Mouse (Mus musculus) intestine, embryonic 14.5 days (tissue): Measurements from ENCODE around the gene Zp3. TPM values are rescaled to one million over a fixed set of nuclear protein-coding genes. Genes with fewer than 3 reads are reported as not detected.

Experiments used
- ATAC-seq: fragments of 200-750 bp; cut with Nextera tagmentation; replicated peaks from 2 replicates; pipeline ENCODE4 v1.8.0; 2017; ENCODE audit warnings: low read depth, moderate number of reproducible peaks, moderate TSS enrichment, moderate library complexity; ENCODE audit not compliant: low FRiP score, low TSS enrichment
- DNase-seq: peaks from one replicate; pipeline ENCODE4 v3.0.0-alpha.2; 2018; ENCODE audit warnings: low spot score
- H3K27ac ChIP-seq: fragments of 300-500 bp; sonication (generic); 2 replicates; pipeline ENCODE4 v1.5.1; 2014; ENCODE audit warnings: low read depth, mild to moderate bottlenecking, control low read depth
- H3K27me3 ChIP-seq: fragments of 300-500 bp; sonication (generic); replicated peaks from 2 replicates; pipeline ENCODE4 v1.6.1; 2014; ENCODE audit warnings: low read length, control low read depth; ENCODE audit not compliant: control insufficient read depth, insufficient read depth
- H3K36me3 ChIP-seq: fragments of 300-500 bp; sonication (generic); 2 replicates; pipeline ENCODE4 v1.6.1; 2014; ENCODE audit warnings: low read length, control low read depth; ENCODE audit not compliant: control insufficient read depth, insufficient read depth
- H3K4me1 ChIP-seq: fragments of 300-500 bp; sonication (generic); replicated peaks from 2 replicates; pipeline ENCODE4 v1.6.1; 2014; ENCODE audit warnings: low read length, control low read depth, mixed read lengths; ENCODE audit not compliant: control insufficient read depth, insufficient read depth
- H3K4me2 ChIP-seq: fragments of 300-500 bp; sonication (generic); 2 replicates; pipeline ENCODE4 v1.6.1; 2014; ENCODE audit warnings: low read length
- H3K4me3 ChIP-seq: fragments of 300-500 bp; sonication (generic); 2 replicates; pipeline ENCODE4 v1.5.1; 2014; ENCODE audit warnings: low read depth, low read length, control low read depth, mixed read lengths
- H3K9ac ChIP-seq: fragments of 300-500 bp; sonication (generic); 2 replicates; pipeline ENCODE4 v1.6.1; 2014; ENCODE audit warnings: mild to moderate bottlenecking, low read length
- H3K9me3 ChIP-seq: fragments of 300-500 bp; sonication (generic); 2 replicates; pipeline ENCODE4 v1.6.1; 2016; ENCODE audit warnings: low read length, control low read depth; ENCODE audit not compliant: control insufficient read depth
- WGBS: fragments of 180-500 bp; shearing (Covaris S2); extraction: QIAGEN DNeasy Blood & Tissue Kit; methylation state at CpG from one replicate; pipeline ENCODE4 v1.1.7; 2014; 5-methylcytosine and 5-hydroxymethylcytosine counted together
- polyA plus RNA-seq: library from polyadenylated mRNA; unstranded; fragments of >200 nt; fragmentation: Nextera tagmentation; extraction: Ambion mirVana; gene quantifications from 2 replicates; pipeline ENCODE4 v1.2.1, GENCODE M21; 2014

The Zp3 gene
- polyA plus RNA-seq, 1 experiment from 2014 or later: not detected

DNA sequence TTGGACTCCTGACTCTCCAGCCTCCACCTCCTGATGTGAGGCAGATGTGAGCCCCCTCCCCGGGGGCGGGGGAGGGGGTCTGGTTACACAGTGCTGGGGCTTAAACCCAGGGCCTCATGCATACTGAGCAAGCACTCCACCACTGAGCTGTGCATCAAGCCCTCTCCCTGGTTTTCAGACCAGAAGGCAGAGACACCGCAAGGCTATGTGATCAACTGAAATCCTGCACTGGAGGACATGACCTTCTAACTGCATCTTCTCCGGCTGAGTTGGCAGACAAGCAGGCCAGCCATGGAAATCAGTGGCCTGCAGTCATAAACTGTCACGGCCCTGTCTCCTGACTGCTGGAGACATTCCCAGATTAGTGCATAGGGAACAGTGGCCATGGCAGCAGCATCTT, 39.3 kb upstream of the Zp3 start:
- Histone ChIP-seq H3K27me3 (no peaks in the 10 kb centered on the region), H3K36me3 (no peaks in the 10 kb centered on the region), H3K9me3 (no peaks in the 10 kb centered on the region), H3K9ac (no peak overlapping the region), H3K27ac (no peak overlapping the region), H3K4me3 (no peak overlapping the region), H3K4me2 (no peak overlapping the region), H3K4me1 (no peaks in the 10 kb centered on the region)
- ATAC-seq: no peak
- DNase-seq: no peak
- 49% methylated on average over 5 of the region's 5 CpGs for WGBS

- H3K9me3 ChIP-seq: no peaks in the 10 kb centered on the region
- no peak overlapping the region for H3K27ac ChIP-seq
- 67% methylated on average over 6 of the region's 6 CpGs for WGBS
- H3K36me3 ChIP-seq: no peaks in the 10 kb centered on the region
- ATAC-seq (no peak), DNase-seq (no peak)
- H3K4me1 ChIP-seq: 0 out of 2 replicates have a peak, but pooled peaks cover 3% of the 10 kb centered on the region
- H3K4me2 ChIP-seq: no peak overlapping the region
- no peaks in the 10 kb centered on the region for H3K27me3 ChIP-seq
- H3K9ac ChIP-seq: no peak overlapping the region
- H3K4me3 ChIP-seq: no peak overlapping the region
These were observed 37.2 kb upstream of the Zp3 start for GRCm38 (mm10) chr5:135942710-135943109.

DNA sequence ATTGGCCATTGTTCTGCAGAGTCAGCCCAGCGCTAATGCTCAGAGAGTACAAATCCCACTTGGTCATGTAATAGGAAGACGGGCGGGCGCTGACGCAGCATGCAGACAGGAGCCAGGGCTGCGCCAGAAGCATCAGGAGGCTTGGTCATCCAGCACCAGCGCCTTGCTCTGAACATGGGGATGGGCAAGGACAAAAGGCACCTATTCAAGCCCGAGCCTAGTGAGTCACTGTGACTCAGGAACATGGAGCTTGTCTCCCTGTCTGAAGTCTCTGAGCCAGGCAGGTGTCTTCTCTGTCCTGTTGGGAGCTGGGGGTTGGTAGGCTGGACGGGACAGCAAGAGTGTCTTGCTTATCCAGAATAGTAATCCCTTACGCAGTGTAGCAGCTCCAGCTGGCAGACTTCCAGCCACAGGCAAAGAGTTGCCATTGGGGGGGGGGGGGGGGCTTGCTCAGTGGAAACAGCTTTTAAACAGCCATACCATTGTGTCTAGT, 33.9 kb upstream of the Zp3 start:
- Histone ChIP-seq H3K4me2 (0 out of 2 replicates have a peak overlapping the region, but pooled peaks have one; percentile 4), H3K9me3 (no peaks in the 10 kb centered on the region), H3K27ac (no peak overlapping the region), H3K9ac (no peak overlapping the region), H3K4me1 (0 out of 2 replicates have a peak, but pooled peaks cover 3% of the 10 kb centered on the region), H3K27me3 (no peaks in the 10 kb centered on the region), H3K4me3 (no peak overlapping the region), H3K36me3 (no peaks in the 10 kb centered on the region)
- ATAC-seq: no peak
- 53% methylated on average over 10 of the region's 10 CpGs for WGBS
- DNase-seq: peak; percentile 59

GRCm38 (mm10) chr5:135946621-135947020, 33.3 kb upstream of the Zp3 start:
- Histone ChIP-seq H3K9me3 (no peaks in the 10 kb centered on the region), H3K36me3 (no peaks in the 10 kb centered on the region), H3K9ac (no peak overlapping the region), H3K4me2 (no peak overlapping the region), H3K4me1 (0 out of 2 replicates have a peak, but pooled peaks cover 3% of the 10 kb centered on the region), H3K4me3 (no peak overlapping the region), H3K27ac (no peak overlapping the region), H3K27me3 (no peaks in the 10 kb centered on the region)
- DNase-seq (no peak), ATAC-seq (no peak)
- WGBS: 74% methylated on average over 5 of the region's 5 CpGs

DNA sequence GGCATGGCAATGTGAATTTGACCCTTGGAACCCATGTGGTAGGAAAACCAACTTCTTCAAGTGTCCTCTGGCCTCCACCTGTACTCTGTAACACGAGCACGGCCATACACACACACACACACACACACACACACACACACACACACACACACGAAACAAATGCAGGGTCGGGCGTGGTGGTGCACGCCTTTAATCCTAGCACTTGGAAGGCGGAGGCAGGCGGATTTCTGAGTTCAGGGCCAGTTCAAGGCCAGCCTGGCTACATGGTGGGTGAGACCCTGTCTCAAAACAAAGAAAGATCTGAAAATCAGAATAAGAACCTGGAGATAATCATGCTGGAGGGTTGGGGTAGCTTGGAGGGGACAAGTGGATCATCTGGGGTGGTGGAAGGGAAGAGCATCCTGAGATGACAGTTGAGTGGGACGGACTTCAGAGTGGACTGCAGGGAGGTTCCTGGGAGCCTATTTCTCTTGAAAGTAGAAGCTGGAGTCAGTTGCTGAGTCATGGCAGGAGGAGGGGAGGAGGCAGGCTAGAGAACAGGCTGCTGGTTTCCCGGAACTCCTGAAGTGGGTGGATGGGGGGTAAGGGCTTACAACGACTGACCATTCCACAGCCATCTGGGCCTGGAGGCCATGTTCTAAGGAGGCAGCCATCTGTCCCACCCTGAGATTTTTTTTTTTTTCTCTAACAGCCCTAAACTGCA, 29.0 kb upstream of the Zp3 start:
- 0 out of 2 replicates have a peak, but pooled peaks cover 3% of the 10 kb centered on the region for H3K4me1 ChIP-seq
- no peaks in the 10 kb centered on the region for H3K9me3 ChIP-seq
- H3K27ac ChIP-seq: no peak overlapping the region
- ATAC-seq (no peak), DNase-seq (no peak)
- 80% methylated on average over 11 of the region's 11 CpGs for WGBS
- H3K4me2 ChIP-seq: no peak overlapping the region
- no peaks in the 10 kb centered on the region for H3K36me3 ChIP-seq
- no peaks in the 10 kb centered on the region for H3K27me3 ChIP-seq
- H3K9ac ChIP-seq: no peak overlapping the region
- H3K4me3 ChIP-seq: no peak overlapping the region

DNA sequence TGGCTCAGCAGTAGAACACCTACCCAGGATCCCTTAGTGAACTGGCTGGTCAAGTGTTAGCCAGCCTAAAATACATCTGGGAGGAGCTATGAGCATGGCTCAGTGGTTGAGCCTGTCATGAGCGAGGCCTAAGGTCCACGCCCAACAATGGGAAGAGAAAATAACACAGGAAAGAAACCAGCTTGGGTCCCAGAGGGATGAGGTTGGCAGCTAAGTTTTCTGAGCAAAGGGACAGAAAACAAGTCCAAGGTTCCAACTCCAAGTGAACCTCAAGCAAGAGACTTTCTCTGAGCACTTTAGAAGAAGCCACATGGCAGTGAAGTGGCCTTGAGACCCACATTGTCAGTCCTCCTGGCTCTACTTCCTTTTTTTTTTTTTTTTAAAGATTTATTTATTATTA, 28.2 kb upstream of the Zp3 start:
- H3K27ac ChIP-seq: no peak overlapping the region
- H3K9me3 ChIP-seq: no peaks in the 10 kb centered on the region
- no peak overlapping the region for H3K4me3 ChIP-seq
- WGBS: 97% methylated on average over 2 of the region's 2 CpGs
- H3K4me1 ChIP-seq: no peaks in the 10 kb centered on the region; the same call in 1 of the 2 replicates
- no peak for ATAC-seq
- H3K4me2 ChIP-seq: no peak overlapping the region
- H3K27me3 ChIP-seq: no peaks in the 10 kb centered on the region
- no peaks in the 10 kb centered on the region for H3K36me3 ChIP-seq
- no peak overlapping the region for H3K9ac ChIP-seq
- DNase-seq: no peak

- no peaks in the 10 kb centered on the region for H3K36me3 ChIP-seq
- no peak for ATAC-seq
- no peak overlapping the region for H3K27ac ChIP-seq
- no peaks in the 10 kb centered on the region for H3K9me3 ChIP-seq
- no peak overlapping the region for H3K4me2 ChIP-seq
- H3K9ac ChIP-seq: no peak overlapping the region
- no peak for DNase-seq
- no peaks in the 10 kb centered on the region for H3K27me3 ChIP-seq
- H3K4me1 ChIP-seq: peaks cover 6% of the 10 kb centered on the region
- no peak overlapping the region for H3K4me3 ChIP-seq
- WGBS: 81% methylated on average over 2 of the region's 2 CpGs
These were observed 27.1 kb upstream of the Zp3 start for GRCm38 (mm10) chr5:135952830-135953229.

DNA sequence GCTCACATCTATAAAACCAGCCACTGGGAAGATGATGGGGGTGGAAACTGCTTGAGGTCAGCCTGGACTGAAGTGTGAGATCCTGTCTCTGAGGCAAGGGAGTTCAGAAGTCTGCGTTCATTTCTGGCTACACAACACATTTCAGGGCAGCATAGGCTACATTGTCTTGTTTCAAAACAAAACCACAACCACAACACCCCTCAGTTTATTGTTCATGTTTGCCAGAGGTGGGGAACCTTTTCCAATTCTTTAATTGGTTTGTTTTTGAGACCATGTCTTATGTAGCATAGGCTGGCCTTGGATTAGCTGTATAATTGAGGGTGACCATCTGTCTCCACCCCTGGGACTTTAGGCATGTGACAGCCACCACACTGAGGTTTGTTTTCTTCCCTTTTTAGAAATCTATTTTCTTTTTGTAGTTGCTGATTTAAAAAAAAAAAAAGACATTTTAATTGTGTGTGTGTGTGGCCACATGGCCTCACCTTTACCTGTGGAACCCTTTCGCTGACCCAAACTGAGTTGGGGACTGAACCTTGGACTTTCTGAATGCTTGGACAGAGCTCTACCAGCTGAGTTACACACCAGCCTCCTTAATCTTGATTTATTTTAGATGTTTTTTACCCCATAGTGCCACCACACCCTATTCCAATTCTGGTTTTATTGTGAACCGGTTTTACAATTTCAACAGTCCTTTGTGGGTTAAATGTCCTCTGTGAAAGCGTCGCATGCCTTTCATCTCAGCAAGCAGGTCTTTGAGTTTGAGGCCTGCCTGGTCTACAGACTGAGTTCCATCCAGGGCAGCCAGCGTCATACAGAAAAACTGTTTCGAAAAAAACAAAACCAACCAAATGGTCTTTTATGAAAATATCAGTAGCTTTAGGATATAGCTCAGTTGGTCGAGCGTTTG, 23.3 kb upstream of the Zp3 start:
- 83% methylated on average over 9 of the region's 9 CpGs for WGBS
- no peak for ATAC-seq
- Histone ChIP-seq H3K4me1 (peaks cover 9% of the 10 kb centered on the region), H3K27me3 (no peaks in the 10 kb centered on the region), H3K4me2 (peak overlapping the region; percentile 48), H3K27ac (peak overlapping the region; percentile 86), H3K36me3 (no peaks in the 10 kb centered on the region), H3K4me3 (0 out of 2 replicates have a peak overlapping the region, but pooled peaks have one; percentile 15), H3K9me3 (no peaks in the 10 kb centered on the region), H3K9ac (no peak overlapping the region)
- no peak for DNase-seq
